Mouse (Mus musculus) cortical plate, adult 2 months (tissue): ENCODE data around the gene Relch.

Experiments used
- CTCF ChIP-seq: fragments of 200-500 bp; IDR thresholded peaks from 2 replicates; pipeline ENCODE4 v1.5.1; 2011; ENCODE audit warnings: mild to moderate bottlenecking, control low read depth, low read length; ENCODE audit not compliant: insufficient read depth; ENCODE audit errors: extremely low read depth
- POLR2A ChIP-seq: fragments of 200-500 bp; IDR thresholded peaks from 2 replicates; pipeline ENCODE4 v1.6.1; 2011; ENCODE audit warnings: mild to moderate bottlenecking, low read length, control low read depth; ENCODE audit not compliant: insufficient read depth; ENCODE audit errors: extremely low read depth

DNA sequence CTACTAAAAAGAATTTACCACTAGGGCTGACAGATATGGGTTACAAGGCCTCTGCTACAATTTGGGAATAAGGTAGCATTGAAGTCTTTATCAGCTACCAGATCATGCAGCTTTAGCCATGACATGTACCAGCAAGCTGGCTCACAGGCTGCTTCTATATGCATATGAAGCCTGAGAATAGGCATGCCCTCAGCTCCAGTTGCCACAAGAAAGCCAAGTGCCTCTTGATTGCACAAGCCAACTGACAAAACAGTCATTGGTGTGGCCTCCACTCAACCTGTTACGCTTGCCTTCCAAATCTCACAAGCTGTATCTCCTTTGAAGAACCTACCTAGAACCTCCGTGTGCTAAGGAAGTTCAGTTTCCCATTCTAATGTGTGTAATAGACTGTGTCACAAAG, 104.7 kb downstream of the Relch start:
- no peak for TF ChIP-seq CTCF
- no peak for TF ChIP-seq POLR2A
